Mouse (Mus musculus) G1E (cell line): Measurements from ENCODE around the gene 4931414P19Rik. TPM values are rescaled to one million over a fixed set of nuclear protein-coding genes. Genes with fewer than 3 reads are reported as not detected.
A peak's percentile ranks its signal among the peaks of the same experiment; 100 is the strongest.

Experiments used
- ATAC-seq: 2 replicates; pipeline ENCODE4 v1.8.0; 2016; ENCODE audit warnings: mild to moderate bottlenecking; ENCODE audit not compliant: insufficient number of reproducible peaks, poor library complexity, low FRiP score, severe bottlenecking; ENCODE audit errors: extremely low read depth
- DNase-seq: peaks from one replicate; pipeline ENCODE4 v3.0.0; 2012; ENCODE audit warnings: low spot score
- H3K27me3 ChIP-seq: 2 replicates; pipeline ENCODE4 v1.6.1; 2012; ENCODE audit warnings: mild to moderate bottlenecking, low read length, inconsistent platforms; ENCODE audit not compliant: insufficient read depth
- H3K36me3 ChIP-seq: replicated peaks from 2 replicates; pipeline ENCODE3; 2012; ENCODE audit warnings: mild to moderate bottlenecking, inconsistent platforms
- H3K4me1 ChIP-seq: 2 replicates; pipeline ENCODE4 v1.6.1; 2012; ENCODE audit warnings: low read depth, low read length, inconsistent platforms, mixed read lengths; ENCODE audit not compliant: insufficient read depth
- H3K4me3 ChIP-seq: 2 replicates; pipeline ENCODE4 v1.5.1; 2012; ENCODE audit warnings: low read depth, mild to moderate bottlenecking, inconsistent platforms, low read length, moderate library complexity, mixed read lengths
- H3K9me3 ChIP-seq: replicated peaks from 2 replicates; pipeline ENCODE4 v1.6.1; 2012; ENCODE audit warnings: inconsistent platforms
- CTCF ChIP-seq: IDR thresholded peaks from 2 replicates; pipeline ENCODE4 v1.5.1; 2012; ENCODE audit warnings: low read depth, low read length, inconsistent platforms, mixed read lengths
- GATA1 ChIP-seq: IDR thresholded peaks from 2 replicates; pipeline ENCODE4 v1.6.1; 2012; ENCODE audit warnings: borderline replicate concordance, low read length, inconsistent platforms, mixed read lengths
- GATA2 ChIP-seq: IDR thresholded peaks from 2 replicates; pipeline ENCODE4 v1.6.1; 2012; ENCODE audit warnings: low read depth, low read length, inconsistent platforms, borderline replicate concordance
- POLR2AphosphoS5 ChIP-seq: IDR thresholded peaks from 2 replicates; pipeline ENCODE4 v1.6.1; 2012; ENCODE audit warnings: low read depth, low read length, inconsistent platforms; ENCODE audit not compliant: insufficient replicate concordance
- TAL1 ChIP-seq: conservative IDR thresholded peaks from 2 replicates; pipeline ENCODE4 v1.6.1; 2012; ENCODE audit warnings: low read depth, low read length, inconsistent platforms, mixed read lengths
- polyA plus RNA-seq: library from polyadenylated mRNA; stranded (reverse); fragments of >175 nt; gene quantifications from 2 replicates; pipeline ENCODE4 v1.2.3, GENCODE M21; 2012
- total RNA-seq, 2 experiments: library from RNA; stranded (forward) in 1 of 2; stranded (reverse) in 1 of 2; fragments of 200-1000 nt in 1 of 2; fragments of >200 nt in 1 of 2; fragmentation: Nextera tagmentation in 1 of 2; gene quantifications; 2 replicates each; pipeline ENCODE4 v1.2.3; 2014 to 2017

Gene 4931414P19Rik
- total and polyA plus RNA-seq, 3 experiments, result 4.8 to 25.6 (median 9.0) TPM

- TF ChIP-seq GATA1 (no peak), TAL1 (no peak), POLR2AphosphoS5 (no peak), CTCF (no peak), GATA2 (no peak)
- Histone ChIP-seq H3K36me3 (peaks cover 80% of the 10 kb centered on the region), H3K9me3 (no peaks in the 10 kb centered on the region), H3K4me1 (peaks cover 53% of the 10 kb centered on the region), H3K27me3 (peaks cover 20% of the 10 kb centered on the region), H3K4me3 (peak within 1 kb of the TSS; percentile 74)
- ATAC-seq (no peak), DNase-seq (no peak)
Measured at GRCm38 (mm10) chr14:54640946-54641304, 35.1 kb upstream of the 4931414P19Rik start, which contains the start of gene Gm17606. Gene Gm17606 (plus strand): TSS chr14:54640952.

DNA sequence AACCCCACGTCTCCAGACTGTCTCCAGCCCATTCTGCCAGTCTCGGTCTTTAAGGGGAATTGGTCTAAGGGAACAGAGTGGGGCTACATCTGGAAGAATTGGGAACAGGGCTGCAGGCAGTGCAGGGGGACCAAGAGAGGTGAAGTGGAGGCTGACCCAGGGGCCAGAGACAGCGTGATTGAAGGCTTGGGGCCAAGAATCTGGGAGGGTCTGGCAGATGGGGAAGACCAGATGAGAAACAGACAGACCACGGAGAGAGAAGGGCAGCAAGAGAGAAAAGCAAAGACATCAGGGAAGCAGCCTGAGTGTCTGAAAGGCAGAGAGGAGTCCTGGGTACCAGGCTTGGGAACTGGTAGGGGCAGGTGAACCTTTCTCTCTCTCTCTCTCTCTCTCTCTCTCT lies 34.3 kb upstream of the 4931414P19Rik start:
- DNase-seq, result no peak
- Histone ChIP-seq H3K9me3 (no peaks in the 10 kb centered on the region), H3K27me3 (peaks cover 20% of the 10 kb centered on the region), H3K36me3 (peaks cover 75% of the 10 kb centered on the region), H3K4me1 (peaks cover 49% of the 10 kb centered on the region), H3K4me3 (no peak overlapping the region)
- TF ChIP-seq CTCF (no peak), POLR2AphosphoS5 (no peak), GATA2 (no peak), GATA1 (no peak), TAL1 (no peak)
- no peak for ATAC-seq

- Histone ChIP-seq H3K9me3 (no peaks in the 10 kb centered on the region), H3K4me1 (peaks cover 43% of the 10 kb centered on the region), H3K36me3 (peaks cover 64% of the 10 kb centered on the region), H3K27me3 (peaks cover 20% of the 10 kb centered on the region), H3K4me3 (no peak overlapping the region)
- ATAC-seq (no peak), DNase-seq (no peak)
- no peak for TF ChIP-seq GATA1
- TF ChIP-seq TAL1, result no peak
- TF ChIP-seq GATA2, result no peak
- no peak for TF ChIP-seq POLR2AphosphoS5
- TF ChIP-seq CTCF, result no peak
Measured at GRCm38 (mm10) chr14:54638210-54638609, 32.4 kb upstream of the 4931414P19Rik start.

- Histone ChIP-seq H3K4me1 (peaks cover 39% of the 10 kb centered on the region), H3K9me3 (0 out of 2 replicates have a peak, but pooled peaks cover 3% of the 10 kb centered on the region), H3K4me3 (no peak overlapping the region), H3K36me3 (peaks cover 62% of the 10 kb centered on the region), H3K27me3 (peaks cover 20% of the 10 kb centered on the region)
- ATAC-seq (no peak), DNase-seq (peak; percentile 57)
- no peak for TF ChIP-seq POLR2AphosphoS5
- TF ChIP-seq CTCF, result peak; percentile 99
- TF ChIP-seq GATA1, result no peak
Measured at GRCm38 (mm10) chr14:54636954-54637353, 31.2 kb upstream of the 4931414P19Rik start.

- Histone ChIP-seq H3K4me3 (no peak overlapping the region), H3K36me3 (peaks cover 60% of the 10 kb centered on the region), H3K4me1 (peaks cover 44% of the 10 kb centered on the region), H3K27me3 (peaks cover 4% of the 10 kb centered on the region), H3K9me3 (0 out of 2 replicates have a peak, but pooled peaks cover 3% of the 10 kb centered on the region)
- TF ChIP-seq GATA1 (no peak), TAL1 (no peak), CTCF (no peak), GATA2 (no peak), POLR2AphosphoS5 (no peak)
- ATAC-seq, result no peak
- DNase-seq, result no peak
Measured at GRCm38 (mm10) chr14:54634182-54634581, 28.4 kb upstream of the 4931414P19Rik start.

- ATAC-seq (no peak), DNase-seq (no peak)
- no peak for TF ChIP-seq TAL1
- TF ChIP-seq GATA1, result no peak
- no peak for TF ChIP-seq POLR2AphosphoS5
- TF ChIP-seq GATA2, result no peak
- TF ChIP-seq CTCF, result no peak
- H3K9me3 ChIP-seq, result 0 out of 2 replicates have a peak, but pooled peaks cover 3% of the 10 kb centered on the region
- H3K36me3 ChIP-seq, result peaks cover 42% of the 10 kb centered on the region
- no peak overlapping the region for H3K4me3 ChIP-seq
- H3K27me3 ChIP-seq, result peaks cover 6% of the 10 kb centered on the region
- H3K4me1 ChIP-seq, result peaks cover 49% of the 10 kb centered on the region
Measured at GRCm38 (mm10) chr14:54632252-54632651, 26.5 kb upstream of the 4931414P19Rik start.

DNA sequence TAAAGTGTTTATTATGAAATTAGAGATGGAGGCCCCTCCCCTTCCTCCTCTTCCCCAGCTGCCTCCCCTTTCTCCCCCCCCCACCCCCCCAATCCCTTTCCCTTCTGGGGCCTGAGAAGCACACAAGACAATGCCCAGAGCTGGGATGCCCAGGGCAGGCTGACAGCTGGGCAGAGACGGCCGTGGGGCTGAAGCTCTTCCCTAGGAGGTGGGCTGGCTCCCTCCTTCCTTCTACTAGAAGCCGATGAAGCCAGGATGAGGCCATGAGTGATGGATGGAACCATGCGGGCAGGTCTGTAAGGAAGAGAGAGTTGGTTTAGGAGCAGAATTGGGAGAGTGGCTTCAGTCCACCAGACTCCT lies 25.4 kb upstream of the 4931414P19Rik start:
- peaks cover 31% of the 10 kb centered on the region for H3K36me3 ChIP-seq
- peaks cover 12% of the 10 kb centered on the region for H3K27me3 ChIP-seq
- ATAC-seq, result no peak
- peaks cover 41% of the 10 kb centered on the region for H3K4me1 ChIP-seq
- DNase-seq, result no peak
- 0 out of 2 replicates have a peak, but pooled peaks cover 3% of the 10 kb centered on the region for H3K9me3 ChIP-seq
- peak overlapping the region; percentile 45; the same call in 1 of the 2 replicates for H3K4me3 ChIP-seq
- no peak for TF ChIP-seq POLR2AphosphoS5
- no peak for TF ChIP-seq GATA1
- TF ChIP-seq TAL1, result no peak
- TF ChIP-seq GATA2, result no peak
- TF ChIP-seq CTCF, result no peak
